Mouse (Mus musculus) lung, adult 2 months (tissue): ENCODE results near the gene Gpr107.

ENCODE experiments used
- CTCF ChIP-seq: fragments of 200-500 bp; IDR thresholded peaks from 2 replicates; pipeline ENCODE4 v1.5.1; 2011; ENCODE audit warnings: mild to moderate bottlenecking, low read length, control low read depth; ENCODE audit not compliant: insufficient read depth
- POLR2A ChIP-seq: fragments of 200-500 bp; IDR thresholded peaks from 2 replicates; pipeline ENCODE4 v1.6.1; 2011; ENCODE audit warnings: low read depth, mild to moderate bottlenecking, control low read depth, low read length, borderline replicate concordance; ENCODE audit errors: extremely low read depth

- TF ChIP-seq CTCF (no peak), POLR2A (no peak)
Observed at GRCm38 (mm10) chr2:31125156-31125555, 27.0 kb upstream of the Gpr107 start.
